Mouse (Mus musculus) neural tube, embryonic 12.5 days (tissue): ENCODE measurements around the gene Prelid1. TPM values are rescaled to one million over a fixed set of nuclear protein-coding genes. Genes with fewer than 3 reads are reported as not detected.
A peak's percentile ranks its signal among the peaks of the same experiment; 100 is the strongest.

Experiments
- ATAC-seq: fragments of 200-750 bp; cut with Nextera tagmentation; 2 replicates; pipeline ENCODE4 v1.8.0; 2017; ENCODE audit warnings: low read depth, mild to moderate bottlenecking, moderate TSS enrichment, moderate library complexity; ENCODE audit not compliant: low FRiP score
- H3K27ac ChIP-seq: fragments of 300-500 bp; sonication (generic); 2 replicates; pipeline ENCODE4 v1.5.1; 2016
- H3K27me3 ChIP-seq: fragments of 300-500 bp; sonication (generic); replicated peaks from 2 replicates; pipeline ENCODE4 v1.6.1; 2016; ENCODE audit warnings: mild to moderate bottlenecking
- H3K36me3 ChIP-seq: fragments of 300-500 bp; sonication (generic); 2 replicates; pipeline ENCODE4 v1.6.1; 2016; ENCODE audit warnings: mild to moderate bottlenecking
- H3K4me1 ChIP-seq: fragments of 300-500 bp; sonication (generic); 2 replicates; pipeline ENCODE4 v1.6.1; 2016
- H3K4me2 ChIP-seq: fragments of 300-500 bp; sonication (generic); replicated peaks from 2 replicates; pipeline ENCODE4 v1.6.1; 2016; ENCODE audit warnings: mild to moderate bottlenecking
- H3K4me3 ChIP-seq: fragments of 300-500 bp; sonication (generic); 2 replicates; pipeline ENCODE4 v1.5.1; 2016
- H3K9ac ChIP-seq: fragments of 300-500 bp; sonication (generic); 2 replicates; pipeline ENCODE4 v1.6.1; 2016; ENCODE audit warnings: mild to moderate bottlenecking
- H3K9me3 ChIP-seq: fragments of 300-500 bp; sonication (generic); 2 replicates; pipeline ENCODE4 v1.6.1; 2016; ENCODE audit warnings: mild to moderate bottlenecking
- whole genome bisulfite sequencing: fragments of 180-500 bp; shearing (Covaris S2); methylation state at CpG from one replicate; pipeline ENCODE4 v1.1.7; 2016; 5-methylcytosine and 5-hydroxymethylcytosine counted together
- polyA plus RNA-seq: library from polyadenylated mRNA; unstranded; fragments of >200 nt; fragmentation: Nextera tagmentation; extraction: Ambion mirVana; gene quantifications from 2 replicates; pipeline ENCODE4 v1.2.1, GENCODE M21; 2016

Gene Prelid1
- polyA plus RNA-seq, 1 experiment from 2014 or later = 321 TPM

- WGBS = 63% methylated on average over 12 of the region's 12 CpGs
- H3K9ac ChIP-seq = no peak overlapping the region
- 0 out of 2 replicates have a peak, but pooled peaks cover under 1% of the 10 kb centered on the region for H3K36me3 ChIP-seq
- no peaks in the 10 kb centered on the region for H3K9me3 ChIP-seq
- no peak overlapping the region for H3K4me2 ChIP-seq
- H3K27ac ChIP-seq = no peak overlapping the region
- H3K4me3 ChIP-seq = no peak overlapping the region
- ATAC-seq = no peak
- no peaks in the 10 kb centered on the region for H3K4me1 ChIP-seq
- H3K27me3 ChIP-seq = no peaks in the 10 kb centered on the region
Measured at GRCm38 (mm10) chr13:55338131-55339054, 18.1 kb downstream of the Prelid1 start.

DNA sequence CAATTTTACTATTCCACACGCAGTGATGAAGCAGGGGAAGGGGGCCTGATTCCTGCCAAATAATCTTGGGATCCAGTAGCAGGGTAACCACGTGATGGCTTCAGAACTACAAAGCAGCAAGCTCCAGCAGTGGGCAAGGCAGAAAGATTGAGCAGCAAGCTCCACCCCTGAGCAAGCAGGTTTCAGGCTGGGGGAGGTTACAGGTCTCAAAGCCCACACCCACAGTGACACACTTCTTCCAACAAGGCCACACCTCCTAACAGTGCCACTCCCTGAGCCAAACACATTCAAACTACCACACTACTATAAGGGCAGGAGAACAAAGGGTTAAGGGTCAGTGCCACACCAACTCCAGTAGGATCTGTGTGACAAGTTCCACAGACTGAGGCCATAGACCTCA, 19.0 kb downstream of the Prelid1 start:
- Histone ChIP-seq H3K4me3 (no peak overlapping the region), H3K4me2 (no peak overlapping the region), H3K36me3 (peaks cover 9% of the 10 kb centered on the region), H3K4me1 (no peaks in the 10 kb centered on the region), H3K27me3 (no peaks in the 10 kb centered on the region), H3K9me3 (no peaks in the 10 kb centered on the region), H3K27ac (no peak overlapping the region), H3K9ac (no peak overlapping the region)
- no peak for ATAC-seq
- WGBS = 37% methylated on average over 2 of the region's 2 CpGs

DNA sequence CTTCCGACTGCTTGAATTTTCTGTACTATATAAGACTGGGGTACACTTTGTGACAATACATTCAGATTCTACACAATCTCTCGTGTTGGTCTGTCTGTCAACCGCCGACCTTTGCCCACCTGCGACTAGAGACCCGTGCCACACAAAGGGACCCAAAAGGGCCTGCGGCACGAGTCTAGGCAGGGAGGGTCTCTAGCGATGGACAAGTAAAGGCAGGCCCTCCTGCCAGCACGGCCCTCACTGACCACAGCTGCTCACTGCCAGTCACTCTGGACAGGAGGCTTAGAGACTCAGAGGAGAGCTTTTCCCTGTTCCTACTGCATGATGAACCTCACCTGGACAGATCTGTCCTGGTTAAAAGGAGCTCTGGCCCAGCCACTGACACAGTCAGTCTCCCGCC, 22.2 kb downstream of the Prelid1 start:
- no peak for ATAC-seq
- no peak overlapping the region for H3K4me2 ChIP-seq
- H3K4me3 ChIP-seq = no peak overlapping the region
- no peaks in the 10 kb centered on the region for H3K4me1 ChIP-seq
- H3K9me3 ChIP-seq = no peaks in the 10 kb centered on the region
- H3K9ac ChIP-seq = no peak overlapping the region
- peaks cover 41% of the 10 kb centered on the region for H3K36me3 ChIP-seq
- 51% methylated on average over 11 of the region's 11 CpGs for WGBS
- H3K27me3 ChIP-seq = no peaks in the 10 kb centered on the region
- no peak overlapping the region for H3K27ac ChIP-seq

- H3K9me3 ChIP-seq = no peaks in the 10 kb centered on the region
- H3K36me3 ChIP-seq = peaks cover 58% of the 10 kb centered on the region
- H3K27ac ChIP-seq = no peak overlapping the region
- H3K4me2 ChIP-seq = no peak overlapping the region
- no peak for ATAC-seq
- H3K4me3 ChIP-seq = no peak overlapping the region
- WGBS = 90% methylated on average over 7 of the region's 7 CpGs
- no peak overlapping the region for H3K9ac ChIP-seq
- no peaks in the 10 kb centered on the region for H3K4me1 ChIP-seq
- H3K27me3 ChIP-seq = no peaks in the 10 kb centered on the region
Measured at GRCm38 (mm10) chr13:55344286-55344685, 24.0 kb downstream of the Prelid1 start.

DNA sequence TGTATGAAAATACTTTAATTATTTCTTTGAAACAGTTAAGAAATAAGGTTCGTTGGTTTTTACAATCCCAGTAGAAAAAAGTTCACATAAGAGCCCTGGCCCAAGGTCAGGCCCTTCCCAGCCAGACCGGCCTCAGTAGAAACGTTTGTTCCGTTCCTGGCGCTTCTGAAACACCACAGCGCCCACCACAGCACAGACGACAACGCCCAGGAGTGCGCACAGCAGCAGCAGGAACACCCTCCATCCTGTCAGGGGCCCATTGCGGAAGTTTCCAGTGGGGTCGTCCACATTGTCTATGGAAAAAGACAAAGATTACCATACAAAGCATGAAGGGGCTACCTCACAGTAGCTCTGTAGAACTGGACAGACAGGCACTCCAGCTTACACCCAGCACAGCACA, 26.4 kb downstream of the Prelid1 start:
- no peak overlapping the region for H3K4me2 ChIP-seq
- H3K9ac ChIP-seq = no peak overlapping the region
- no peaks in the 10 kb centered on the region for H3K9me3 ChIP-seq
- no peaks in the 10 kb centered on the region for H3K27me3 ChIP-seq
- no peaks in the 10 kb centered on the region for H3K4me1 ChIP-seq
- no peak overlapping the region for H3K27ac ChIP-seq
- no peak overlapping the region for H3K4me3 ChIP-seq
- H3K36me3 ChIP-seq = peaks cover 79% of the 10 kb centered on the region
- WGBS = 93% methylated on average over 11 of the region's 11 CpGs
- ATAC-seq = no peak

GRCm38 (mm10) chr13:55361145-55361544, 40.8 kb downstream of the Prelid1 start:
- Histone ChIP-seq H3K27ac (no peak overlapping the region), H3K9me3 (no peaks in the 10 kb centered on the region), H3K4me2 (peak overlapping the region; percentile 91), H3K9ac (no peak overlapping the region), H3K27me3 (no peaks in the 10 kb centered on the region), H3K36me3 (peaks cover 46% of the 10 kb centered on the region), H3K4me1 (peaks cover 15% of the 10 kb centered on the region), H3K4me3 (peak overlapping the region; percentile 98; the same call in 1 of the 2 replicates)
- no peak for ATAC-seq

DNA sequence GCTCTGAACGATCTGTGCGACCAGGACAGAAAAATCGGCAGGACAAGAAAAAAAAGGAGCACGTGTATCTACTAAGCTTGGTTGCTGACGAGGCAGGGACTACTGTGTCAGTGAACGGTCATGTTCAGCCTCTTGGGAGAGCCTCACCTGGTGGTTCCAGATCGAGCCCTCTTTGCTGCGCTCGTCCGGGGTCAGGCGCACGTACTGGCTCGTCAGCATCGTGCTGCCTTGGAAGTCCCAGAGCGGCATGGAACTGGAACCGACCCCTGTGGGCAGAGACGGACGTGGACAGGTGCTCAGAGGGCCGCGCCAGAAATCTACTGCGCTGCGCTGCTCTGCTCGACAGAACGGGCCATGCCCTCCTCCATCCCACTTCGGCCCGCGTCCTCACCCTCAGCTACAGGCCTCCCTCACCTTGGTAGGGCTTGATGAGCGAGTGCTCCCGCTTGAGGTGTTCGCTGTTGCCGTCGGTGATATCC, 41.7 kb downstream of the Prelid1 start:
- ATAC-seq = peak; percentile 51
- Histone ChIP-seq H3K4me1 (peaks cover 15% of the 10 kb centered on the region), H3K27ac (peak overlapping the region; percentile 80), H3K9me3 (no peaks in the 10 kb centered on the region), H3K4me3 (peak overlapping the region; percentile 98), H3K4me2 (peak overlapping the region; percentile 91), H3K27me3 (no peaks in the 10 kb centered on the region), H3K9ac (peak overlapping the region; percentile 83), H3K36me3 (peaks cover 37% of the 10 kb centered on the region)
- WGBS = 2% methylated on average over 32 of the region's 32 CpGs

DNA sequence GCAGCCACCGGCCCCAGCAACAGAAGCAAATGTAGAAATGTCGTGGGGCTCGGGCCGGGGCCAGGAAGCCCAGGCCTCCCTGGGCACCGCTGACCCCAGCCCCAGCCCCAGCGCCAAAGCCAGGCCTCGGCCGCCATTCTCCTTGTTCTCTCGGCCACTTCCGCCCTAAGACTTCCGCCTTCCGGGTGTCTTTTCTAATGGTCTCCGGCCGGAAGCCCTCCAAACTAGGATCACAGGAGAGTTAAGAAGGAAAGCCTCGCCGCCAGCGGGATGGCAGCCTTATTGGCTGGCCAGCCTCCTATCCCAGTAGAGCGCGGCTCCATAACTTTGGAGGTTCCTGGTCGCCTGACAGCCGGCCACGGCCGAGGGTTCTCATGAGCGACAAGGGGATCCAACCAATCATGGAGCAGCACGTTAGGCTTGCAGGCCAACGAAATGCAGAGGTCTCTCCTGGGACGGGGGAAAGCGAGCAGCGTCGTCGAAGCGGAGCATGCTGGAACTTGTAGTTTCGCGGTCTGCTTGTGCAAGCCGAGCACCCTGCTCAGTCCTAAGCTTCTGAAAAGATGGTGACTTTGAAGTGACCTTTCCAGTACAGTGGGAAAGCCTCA, 42.3 kb downstream of the Prelid1 start, which contains the start of gene Lman2:
TSS of gene Lman2 (minus strand) at position 331 of the 608 bp plus-strand sequence.
- Histone ChIP-seq H3K9me3 (no peaks in the 10 kb centered on the region), H3K4me2 (peak within 1 kb of the TSS; percentile 91), H3K27me3 (no peaks in the 10 kb centered on the region), H3K4me1 (peaks cover 15% of the 10 kb centered on the region), H3K4me3 (peak within 1 kb of the TSS; percentile 98), H3K36me3 (peaks cover 33% of the 10 kb centered on the region), H3K9ac (peak within 1 kb of the TSS; percentile 83), H3K27ac (peak within 1 kb of the TSS; percentile 80)
- ATAC-seq = peak; percentile 98
- under 1% methylated on average over 35 of the region's 35 CpGs for WGBS

GRCm38 (mm10) chr13:55368401-55368800, 48.1 kb downstream of the Prelid1 start:
- ATAC-seq = no peak
- H3K9ac ChIP-seq = no peak overlapping the region
- H3K27me3 ChIP-seq = peaks cover 11% of the 10 kb centered on the region; the same call in 1 of the 2 replicates
- H3K27ac ChIP-seq = no peak overlapping the region
- no peak overlapping the region for H3K4me3 ChIP-seq
- no peak overlapping the region for H3K4me2 ChIP-seq
- no peaks in the 10 kb centered on the region for H3K9me3 ChIP-seq
- 81% methylated on average over 7 of the region's 7 CpGs for WGBS
- H3K4me1 ChIP-seq = no peaks in the 10 kb centered on the region
- H3K36me3 ChIP-seq = no peaks in the 10 kb centered on the region

DNA sequence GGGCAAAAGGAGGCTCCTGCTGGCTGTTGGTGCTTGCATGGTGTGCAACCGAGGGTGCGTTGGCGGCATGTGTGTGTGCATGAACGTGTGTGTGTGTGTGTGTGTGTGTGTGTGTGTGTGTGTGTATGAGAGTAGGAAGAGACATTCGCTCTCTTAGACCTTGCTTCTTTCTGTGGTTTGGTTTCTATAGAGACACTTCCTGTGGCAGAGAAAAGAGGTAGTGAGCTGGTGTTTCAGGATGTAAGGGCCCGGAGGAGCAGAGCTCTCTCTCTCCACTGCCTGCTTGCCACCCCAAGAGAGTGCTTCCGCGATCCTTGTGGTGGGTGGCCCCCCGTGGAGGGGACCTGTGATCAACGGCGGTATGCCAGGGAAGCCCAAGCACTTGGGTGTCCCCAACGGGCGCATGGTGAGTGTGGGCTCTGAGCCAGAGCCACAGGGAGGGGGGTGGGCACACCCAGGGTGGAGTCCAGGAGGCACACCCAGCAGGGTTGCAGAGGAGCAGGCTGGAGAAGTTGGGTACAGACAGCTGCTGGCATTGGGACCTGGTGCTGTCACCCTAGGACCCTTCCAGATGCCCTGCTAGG, 49.3 kb downstream of the Prelid1 start, which contains the start of gene Rgs14:
TSS of gene Rgs14 (plus strand) at position 202 of the 584 bp plus-strand sequence.
- H3K27me3 ChIP-seq = peaks cover 16% of the 10 kb centered on the region; the same call in 1 of the 2 replicates
- 70% methylated on average over 13 of the region's 13 CpGs for WGBS
- no peak within 1 kb of the TSS for H3K27ac ChIP-seq
- no peaks in the 10 kb centered on the region for H3K4me1 ChIP-seq
- no peak for ATAC-seq
- H3K36me3 ChIP-seq = no peaks in the 10 kb centered on the region
- no peak within 1 kb of the TSS for H3K4me2 ChIP-seq
- H3K9ac ChIP-seq = no peak within 1 kb of the TSS
- no peaks in the 10 kb centered on the region for H3K9me3 ChIP-seq
- H3K4me3 ChIP-seq = no peak within 1 kb of the TSS

DNA sequence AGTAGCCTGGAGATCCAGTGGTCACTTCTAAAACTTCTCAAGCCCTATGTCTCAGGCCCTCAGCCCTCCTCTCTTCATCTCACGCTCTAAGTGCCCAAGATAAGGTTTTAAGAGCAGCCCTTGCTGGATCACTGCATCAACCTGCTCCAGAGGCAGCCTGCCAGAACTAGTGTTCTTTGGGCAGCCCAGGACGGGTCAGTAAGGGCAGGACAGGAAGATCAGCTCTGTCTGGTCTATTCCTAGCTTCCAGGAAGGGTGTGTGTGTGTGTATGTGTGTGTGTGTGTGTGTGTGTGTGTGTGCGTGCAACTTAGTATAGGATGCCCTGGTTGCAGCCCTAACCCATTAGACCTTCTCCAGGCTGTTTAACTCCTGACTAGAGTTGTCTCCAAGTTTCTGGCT, 49.9 kb downstream of the Prelid1 start:
- peaks cover 16% of the 10 kb centered on the region; the same call in 1 of the 2 replicates for H3K27me3 ChIP-seq
- 61% methylated on average over 3 of the region's 3 CpGs for WGBS

More for the DNA sequence above, 49.9 kb downstream of the Prelid1 start:
- Histone ChIP-seq H3K4me1 (no peaks in the 10 kb centered on the region), H3K9me3 (no peaks in the 10 kb centered on the region), H3K4me3 (no peak overlapping the region), H3K27ac (no peak overlapping the region), H3K36me3 (no peaks in the 10 kb centered on the region), H3K4me2 (no peak overlapping the region), H3K9ac (no peak overlapping the region)
- no peak for ATAC-seq
